Mouse (Mus musculus) spleen, adult 2 months (tissue): Measurements from ENCODE around the gene March10.

Source experiments
- CTCF ChIP-seq: fragments of 200-500 bp; IDR thresholded peaks from 2 replicates; pipeline ENCODE4 v1.5.1; 2011; ENCODE audit warnings: mild to moderate bottlenecking, inconsistent platforms; ENCODE audit not compliant: insufficient read depth, insufficient read length, insufficient replicate concordance; ENCODE audit errors: extremely low read depth
- POLR2A ChIP-seq: fragments of 200-500 bp; IDR thresholded peaks from 2 replicates; pipeline ENCODE4 v1.6.1; 2011; ENCODE audit warnings: low read depth, low read length, inconsistent platforms

DNA sequence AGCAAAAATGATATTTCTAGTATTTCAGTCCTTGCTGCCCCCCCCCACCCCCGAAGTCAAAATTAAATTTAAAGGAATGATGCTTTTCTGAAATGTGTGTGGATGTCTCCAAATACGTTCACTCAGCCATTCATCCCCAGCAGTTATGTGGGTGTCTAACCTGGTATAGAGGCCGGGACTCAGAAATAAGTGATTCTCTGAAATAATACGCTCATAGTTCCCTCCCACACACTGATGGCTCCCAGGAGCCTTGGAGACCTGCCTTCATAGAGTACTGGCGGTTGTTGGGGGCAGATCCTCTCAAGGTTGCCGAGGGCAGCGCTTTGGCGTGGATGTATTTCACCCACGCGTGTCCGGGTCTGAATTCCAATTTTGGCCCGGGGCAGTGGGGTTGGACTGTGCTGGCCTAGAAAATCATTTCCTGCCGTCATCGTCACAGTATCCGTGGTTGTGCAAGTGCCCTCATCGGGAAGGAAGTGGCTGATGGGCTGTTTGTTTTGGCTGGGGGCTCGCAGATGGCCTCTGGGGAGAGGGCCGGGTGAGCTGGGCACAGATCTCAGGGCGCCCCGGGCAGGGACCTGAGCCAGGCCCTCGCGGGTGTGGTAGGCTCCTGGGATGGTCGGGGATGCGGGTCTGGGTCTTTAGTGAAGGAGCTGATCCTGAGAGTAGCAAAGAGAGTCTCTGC lies 145.1 kb downstream of the March10 start:
- TF ChIP-seq CTCF (no peak), POLR2A (no peak)
